Mouse (Mus musculus) monocyte, adult 5-6 weeks (primary cell): ENCODE data around the gene Hjurp. TPM values are rescaled to one million over a fixed set of nuclear protein-coding genes. Genes with fewer than 3 reads are reported as not detected.

Experiments
- ATAC-seq: fragments of 153-309, 156-312 bp; replicated peaks from 2 replicates; pipeline ENCODE4 v1.8.0; 2017; ENCODE audit warnings: mild to moderate bottlenecking; ENCODE audit not compliant: low TSS enrichment, insufficient number of reproducible peaks, severe bottlenecking, poor library complexity, low FRiP score
- total RNA-seq: library from RNA; stranded (forward); fragments of 200-1000, 200-491, 200-594 nt; gene quantifications from 3 replicates; pipeline ENCODE4 v1.2.3, GENCODE M21; 2017

Gene Hjurp
- total RNA-seq, 1 experiment from 2014 or later = 79.2 TPM

- ATAC-seq = no peak
These were observed 9.9 kb downstream of the Hjurp start for GRCm38 (mm10) chr1:88267489-88267888.

- no peak for ATAC-seq
These were observed 11.3 kb downstream of the Hjurp start for GRCm38 (mm10) chr1:88266123-88266522.

- ATAC-seq = no peak
These were observed 12.6 kb downstream of the Hjurp start for GRCm38 (mm10) chr1:88264869-88265240.

GRCm38 (mm10) chr1:88264237-88264868, 13.1 kb downstream of the Hjurp start:
- no peak for ATAC-seq

- no peak for ATAC-seq
These were observed 13.7 kb downstream of the Hjurp start for GRCm38 (mm10) chr1:88263778-88264177.

- no peak for ATAC-seq
These were observed 14.5 kb downstream of the Hjurp start for GRCm38 (mm10) chr1:88262961-88263360.

- no peak for ATAC-seq
These were observed 15.2 kb downstream of the Hjurp start for GRCm38 (mm10) chr1:88262255-88262654.

- no peak for ATAC-seq
These were observed 15.7 kb downstream of the Hjurp start for GRCm38 (mm10) chr1:88261706-88262105.

- no peak for ATAC-seq
These were observed 16.6 kb downstream of the Hjurp start for GRCm38 (mm10) chr1:88260604-88261377.

- 0 out of 2 replicates have a peak, but pooled peaks have one; percentile 2 for ATAC-seq
These were observed 17.3 kb downstream of the Hjurp start for GRCm38 (mm10) chr1:88260114-88260513.

- ATAC-seq = no peak
These were observed 17.8 kb downstream of the Hjurp start for GRCm38 (mm10) chr1:88259643-88260024.

- ATAC-seq = no peak
These were observed 18.4 kb downstream of the Hjurp start for GRCm38 (mm10) chr1:88258881-88259642.

- no peak for ATAC-seq
These were observed 19.1 kb downstream of the Hjurp start for GRCm38 (mm10) chr1:88258361-88258760.

GRCm38 (mm10) chr1:88257681-88258080, 19.8 kb downstream of the Hjurp start:
- no peak for ATAC-seq

- no peak for ATAC-seq
These were observed 20.4 kb downstream of the Hjurp start for GRCm38 (mm10) chr1:88256886-88257663.

GRCm38 (mm10) chr1:88255989-88256754, 21.3 kb downstream of the Hjurp start:
- ATAC-seq = no peak

GRCm38 (mm10) chr1:88255466-88255857, 22.0 kb downstream of the Hjurp start:
- no peak for ATAC-seq

GRCm38 (mm10) chr1:88254793-88255465, 22.5 kb downstream of the Hjurp start:
- no peak for ATAC-seq
